Mouse (Mus musculus) C2C12 (cell line): ENCODE measurements around the gene Obscn.

ENCODE experiments used
- CEBPB ChIP-seq: IDR thresholded peaks from one replicate; pipeline ENCODE4 v1.6.1; 2011; ENCODE audit warnings: low read depth, mild to moderate bottlenecking, control low read depth, moderate library complexity
- CTCF ChIP-seq: IDR thresholded peaks from one replicate; pipeline ENCODE4 v1.5.1; 2011; ENCODE audit not compliant: control insufficient read depth, insufficient read depth, insufficient read length
- FOSL1 ChIP-seq: IDR thresholded peaks from one replicate; pipeline ENCODE4 v1.8.0; 2011; ENCODE audit warnings: mild to moderate bottlenecking, low read length; ENCODE audit not compliant: poor library complexity, insufficient read depth, severe bottlenecking

GRCm38 (mm10) chr11:59051031-59051430 is 85.2 kb downstream of the Obscn start:
- no peak for TF ChIP-seq CTCF
- TF ChIP-seq FOSL1, result no peak
- TF ChIP-seq CEBPB, result no peak
